In the genomic region with DNA sequence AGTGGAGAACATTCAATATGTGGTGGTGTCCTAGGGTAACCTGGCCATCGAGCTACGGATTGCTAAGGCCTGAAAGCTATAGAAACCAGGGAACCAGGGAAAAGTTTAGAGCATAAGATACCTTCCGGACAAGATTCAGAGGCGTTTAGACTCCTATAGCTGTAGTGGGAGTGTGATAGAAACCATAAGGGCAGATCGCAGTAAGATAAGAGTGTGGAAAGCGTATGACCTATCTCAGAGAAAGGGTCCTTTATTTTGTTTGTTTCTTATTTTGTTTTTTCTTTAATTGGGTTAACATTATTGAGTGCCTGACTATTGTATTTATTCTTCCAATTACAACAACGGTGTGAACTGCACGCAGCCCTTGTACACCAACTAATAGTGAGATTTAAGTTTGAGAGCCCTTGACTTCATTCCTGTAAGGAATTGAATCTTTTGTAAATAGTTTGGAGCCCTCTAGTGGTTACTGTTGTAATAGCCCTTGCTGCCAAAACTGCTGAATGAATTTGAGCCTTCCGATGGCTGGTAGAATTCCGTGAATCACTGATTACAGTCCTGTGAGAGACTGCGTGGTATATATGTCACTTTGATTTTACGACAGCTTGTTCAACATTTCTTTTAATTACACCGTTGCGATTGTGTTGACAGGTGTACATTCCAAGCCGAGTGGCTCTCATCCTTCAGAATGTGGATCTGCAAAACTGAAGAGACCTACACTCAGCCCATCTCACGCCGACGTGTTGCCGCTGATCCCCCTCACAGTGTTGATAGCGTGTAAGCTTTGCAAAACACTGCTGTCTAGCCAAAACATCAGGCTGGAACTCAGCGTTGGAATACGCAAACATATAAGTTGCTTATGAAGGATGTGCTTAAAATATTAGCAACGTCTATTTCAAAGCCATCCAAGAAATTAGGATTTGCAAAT, we compare ENCODE assay signal across 8 mouse cellular contexts.
DNase-seq lines count a peak whose midpoint lies in the region; ATAC-seq lines count a peak whose summit lies in the region.

No protein-coding gene starts in this region.

- peak overlapping the region; percentile 29; the same call in 1 of the 2 replicates for H3K4me2 ChIP-seq in embryonic facial prominence, embryonic 14.5 days (ENCODE audit: low read depth, low read length)

- peak; percentile 47; the same call in 1 of the 2 replicates for ATAC-seq in embryonic facial prominence, embryonic 14.5 days (ENCODE audit: low read depth)

- no peak overlapping the region for H3K27ac ChIP-seq in embryonic facial prominence, embryonic 14.5 days (replicated peaks; ENCODE audit: low read depth, low read length)
- H3K27ac ChIP-seq in hindbrain, embryonic 10.5 days: no peak overlapping the region

- no peaks in the 10 kb centered on the region for H3K9me3 ChIP-seq in embryonic facial prominence, embryonic 14.5 days (ENCODE audit: control insufficient read depth, low read length)
- H3K9me3 ChIP-seq in hindbrain, embryonic 10.5 days: no peaks in the 10 kb centered on the region

- no peak overlapping the region for H3K9ac ChIP-seq in embryonic facial prominence, embryonic 14.5 days (ENCODE audit: low read depth, low read length)

- peak; percentile 36 for DNase-seq in gastrocnemius, adult 18-20 months (ENCODE audit: low spot score)
- DNase-seq in gastrocnemius, postnatal 25 days: no peak
- peak; percentile 64 for DNase-seq in R1 (ENCODE audit: low read depth, low spot score)
- peak; percentile 83 for DNase-seq in embryonic facial prominence, embryonic 14.5 days (ENCODE audit: low spot score)
- peak; percentile 28 for DNase-seq in hindbrain, embryonic 10.5 days (ENCODE audit: low spot score)
- peak; percentile 51 to 63 for DNase-seq in layer of hippocampus, postnatal 10 days (ENCODE audit: low spot score in 2 of 2)
- peak; percentile 73 for DNase-seq in mesoderm, embryonic 11.5 days (ENCODE audit: low read depth, low spot score)
- DNase-seq in splenic B cell, adult 2 months (ENCODE audit: low read depth, low spot score): peak; percentile 54

- 47% methylated on average over 23 of the region's 23 CpGs for WGBS in embryonic facial prominence, embryonic 14.5 days
- WGBS in hindbrain, embryonic 10.5 days: 69% methylated on average over 23 of the region's 23 CpGs

- no peaks in the 10 kb centered on the region for H3K4me1 ChIP-seq in embryonic facial prominence, embryonic 14.5 days (ENCODE audit: control insufficient read depth, insufficient read depth, low read length)
- H3K4me1 ChIP-seq in hindbrain, embryonic 10.5 days (replicated peaks): no peaks in the 10 kb centered on the region

- H3K4me3 ChIP-seq in embryonic facial prominence, embryonic 14.5 days (ENCODE audit: low read depth, low read length): no peak overlapping the region
- H3K4me3 ChIP-seq in hindbrain, embryonic 10.5 days: no peak overlapping the region

- H3K27me3 ChIP-seq in embryonic facial prominence, embryonic 14.5 days (replicated peaks; ENCODE audit: control insufficient read depth, insufficient read depth, low read length): no peaks in the 10 kb centered on the region
- H3K27me3 ChIP-seq in hindbrain, embryonic 10.5 days (ENCODE audit: insufficient read depth, poor library complexity, severe bottlenecking): no peaks in the 10 kb centered on the region
- no peaks in the 10 kb centered on the region for H3K27me3 ChIP-seq in splenic B cell, adult 2 months (ENCODE audit: control insufficient read depth, insufficient read depth, low read length, poor library complexity, severe bottlenecking)

- no peaks in the 10 kb centered on the region for H3K36me3 ChIP-seq in embryonic facial prominence, embryonic 14.5 days (ENCODE audit: control insufficient read depth, insufficient read depth, low read length)
- no peaks in the 10 kb centered on the region for H3K36me3 ChIP-seq in hindbrain, embryonic 10.5 days
- H3K36me3 ChIP-seq in splenic B cell, adult 2 months (ENCODE audit: control insufficient read depth, insufficient read depth, low read length, poor library complexity, severe bottlenecking): no peaks in the 10 kb centered on the region
